Mouse (Mus musculus): Measurements from ENCODE around the gene Chrna4. TPM values are rescaled to one million over a fixed set of nuclear protein-coding genes. Genes with fewer than 3 reads are reported as not detected.

The Chrna4 gene
- polyA plus RNA-seq, 1 experiment from 2014 or later: 1.2 TPM

Other genes with a start within 250 kb of the Chrna4 start
- 59.2 and 64.8 TPM in 2 replicates for gene Ythdf1, start 122.6 kb downstream of the Chrna4 start, polyA plus RNA-seq (2014; fragmentation: Nextera tagmentation; extraction: Ambion mirVana)
- not detected in 2 replicates for gene Birc7, start 114.5 kb downstream of the Chrna4 start, polyA plus RNA-seq (2014; fragmentation: Nextera tagmentation; extraction: Ambion mirVana)
- 5.3 and 6.8 TPM in 2 replicates for gene Nkain4, start 88.8 kb downstream of the Chrna4 start, polyA plus RNA-seq (2014; fragmentation: Nextera tagmentation; extraction: Ambion mirVana)
- gene Arfgap1, start 76.3 kb downstream of the Chrna4 start, polyA plus RNA-seq (2014; fragmentation: Nextera tagmentation; extraction: Ambion mirVana): 57.6 and 62.4 TPM in 2 replicates
- gene Col20a1, start 57.0 kb downstream of the Chrna4 start, polyA plus RNA-seq (2014; fragmentation: Nextera tagmentation; extraction: Ambion mirVana): 0.10 and 0.16 TPM in 2 replicates
- gene Kcnq2, start 91.8 kb upstream of the Chrna4 start, polyA plus RNA-seq (2014; fragmentation: Nextera tagmentation; extraction: Ambion mirVana): 0.15 and 0.18 TPM in 2 replicates
- not detected in 2 replicates for gene Eef1a2, start 113.5 kb upstream of the Chrna4 start, polyA plus RNA-seq (2014; fragmentation: Nextera tagmentation; extraction: Ambion mirVana)
- 172 and 179 TPM in 2 replicates for gene Ppdpf, start 143.7 kb upstream of the Chrna4 start, polyA plus RNA-seq (2014; fragmentation: Nextera tagmentation; extraction: Ambion mirVana)
- gene Ptk6, start 159.2 kb upstream of the Chrna4 start, polyA plus RNA-seq (2014; fragmentation: Nextera tagmentation; extraction: Ambion mirVana): not detected in 2 replicates
- gene Srms, start 169.6 kb upstream of the Chrna4 start, polyA plus RNA-seq (2014; fragmentation: Nextera tagmentation; extraction: Ambion mirVana): 0.23 TPM in 1 of 2 replicates, not detected in the other
- gene Fndc11, start 176.5 kb upstream of the Chrna4 start, polyA plus RNA-seq (2014; fragmentation: Nextera tagmentation; extraction: Ambion mirVana): 0.34 TPM in 1 of 2 replicates, not detected in the other
- gene Helz2, start 198.5 kb upstream of the Chrna4 start, polyA plus RNA-seq (2014; fragmentation: Nextera tagmentation; extraction: Ambion mirVana): 2.4 and 2.6 TPM in 2 replicates
- gene Gmeb2, start 244.5 kb upstream of the Chrna4 start, polyA plus RNA-seq (2014; fragmentation: Nextera tagmentation; extraction: Ambion mirVana): 14.7 and 16.4 TPM in 2 replicates

All from liver, embryonic 11.5 days (tissue).